ENCODE assay signal across 24 mouse cellular contexts in the genomic region with DNA sequence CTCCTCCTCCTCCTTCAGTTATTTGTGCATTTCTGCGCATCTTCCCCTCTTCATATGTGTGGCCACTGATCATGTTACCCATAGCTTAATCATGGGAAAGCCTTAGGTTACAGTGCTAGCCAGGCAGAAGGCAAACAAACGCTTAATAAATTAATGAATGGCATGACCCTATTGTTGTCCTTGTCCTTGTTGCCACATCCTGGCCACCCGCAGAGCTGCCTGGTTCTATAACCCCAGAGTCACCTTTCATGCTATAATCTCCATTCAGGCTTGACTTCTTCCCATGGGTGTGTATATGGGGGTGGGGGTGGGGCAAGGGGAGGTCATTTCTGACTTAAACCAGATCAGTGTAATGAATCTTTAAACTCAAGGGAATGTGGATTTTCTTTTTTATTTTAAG. TPM values are rescaled to one million over a fixed set of nuclear protein-coding genes. Genes with fewer than 3 reads are reported as not detected.
A peak's percentile ranks its signal among the peaks of the same experiment; 100 is the strongest.
DNase-seq lines count a peak whose midpoint lies in the region; ATAC-seq and TF ChIP-seq lines count a peak whose summit lies in the region.
"Had no signal": no experiment of that assay in that cellular context is flagged by ENCODE, and none has a peak within 500 bp of the region (broad histone marks: within the 10 kb centered on the region; RNA-seq: fewer than 3 reads in every experiment).

No protein-coding gene starts in this region.

- H3K4me2 ChIP-seq in hindbrain, embryonic 12.5 days (replicated peaks): no peak overlapping the region
- no peak overlapping the region for H3K4me2 ChIP-seq in hindbrain, embryonic 14.5 days (replicated peaks)
- H3K4me2 ChIP-seq in kidney, postnatal 0 days (ENCODE audit: low read length): no peak overlapping the region
- H3K4me2 ChIP-seq: embryonic facial prominence, embryonic 12.5 days; forebrain, embryonic 13.5 days; hindbrain, embryonic 15.5 days; liver, embryonic 13.5 days; midbrain, embryonic 13.5 days had no signal

- no peak overlapping the region for H3K9ac ChIP-seq in hindbrain, embryonic 12.5 days
- H3K9ac ChIP-seq in hindbrain, embryonic 14.5 days: no peak overlapping the region
- 0 out of 2 replicates have a peak overlapping the region, but pooled peaks have one; percentile 13 for H3K9ac ChIP-seq in kidney, postnatal 0 days (ENCODE audit: low read depth, low read length)
- H3K9ac ChIP-seq: embryonic facial prominence, embryonic 12.5 days; forebrain, embryonic 13.5 days; hindbrain, embryonic 15.5 days; liver, embryonic 13.5 days; midbrain, embryonic 13.5 days had no signal

- peaks cover 78% of the 10 kb centered on the region for H3K4me1 ChIP-seq in heart, embryonic 10.5 days
- H3K4me1 ChIP-seq in hindbrain, embryonic 12.5 days: peaks cover 13% of the 10 kb centered on the region
- 0 out of 2 replicates have a peak, but pooled peaks cover 6% of the 10 kb centered on the region for H3K4me1 ChIP-seq in hindbrain, embryonic 14.5 days (replicated peaks; ENCODE audit: control insufficient read depth, insufficient read depth, low read length)
- peaks cover 55% of the 10 kb centered on the region for H3K4me1 ChIP-seq in kidney, postnatal 0 days (replicated peaks; ENCODE audit: insufficient read depth, low read length)
- H3K4me1 ChIP-seq: forebrain, embryonic 13.5 days; hindbrain, embryonic 15.5 days had no signal

- DNase-seq in heart, embryonic 10.5 days (ENCODE audit: low spot score): no peak
- DNase-seq in heart, postnatal 36 days: no peak
- no peak for DNase-seq in hindbrain, embryonic 14.5 days (ENCODE audit: low spot score)
- DNase-seq in kidney, postnatal 0 days (ENCODE audit: low spot score): peak; percentile 80
- no peak for DNase-seq in kidney, postnatal 14 days
- no peak for DNase-seq in spleen, postnatal 14 days (ENCODE audit: low spot score in 2 of 2)
- DNase-seq: adrenal gland, postnatal 14 days; B cell, adult 2 months; cerebellum, adult 8-10 months; cerebellum, postnatal 36 days; gastrocnemius, adult 2 months; layer of hippocampus, adult 9-11 months; liver, embryonic 13.5 days; lung, adult 2 months; thymus, adult 18-20 months; thymus, postnatal 36 days had no signal

- TF ChIP-seq CTCF in kidney, postnatal 0 days (IDR thresholded peaks at IDR 0.05; ENCODE audit: low read depth): no peak

- peaks cover 14% of the 10 kb centered on the region; the same call in 1 of the 2 replicates for H3K36me3 ChIP-seq in heart, embryonic 10.5 days
- no peaks in the 10 kb centered on the region for H3K36me3 ChIP-seq in hindbrain, embryonic 12.5 days
- no peaks in the 10 kb centered on the region for H3K36me3 ChIP-seq in hindbrain, embryonic 14.5 days (replicated peaks; ENCODE audit: control insufficient read depth, insufficient read depth)
- H3K36me3 ChIP-seq in kidney, postnatal 0 days (ENCODE audit: insufficient read depth, low read length): no peaks in the 10 kb centered on the region
- H3K36me3 ChIP-seq: embryonic facial prominence, embryonic 12.5 days; hindbrain, embryonic 15.5 days; liver, embryonic 13.5 days; midbrain, embryonic 13.5 days had no signal

- ATAC-seq in hindbrain, embryonic 12.5 days (ENCODE audit: low FRiP score): no peak
- no peak for ATAC-seq in hindbrain, embryonic 14.5 days (ENCODE audit: low FRiP score)
- ATAC-seq in kidney, postnatal 0 days (replicated peaks; ENCODE audit: low FRiP score, low read depth): peak; percentile 86
- ATAC-seq: forebrain, embryonic 13.5 days; midbrain, embryonic 13.5 days had no signal

- intact Hi-C loops in heart, postnatal 36 days (cut with DNase I): no loop called here

- 69% methylated on average over 3 of the region's 3 CpGs for WGBS in heart, embryonic 10.5 days
- 39% methylated on average over 3 of the region's 3 CpGs for WGBS in hindbrain, embryonic 12.5 days
- WGBS in hindbrain, embryonic 14.5 days: 41% methylated on average over 3 of the region's 3 CpGs
- 17% methylated on average over 3 of the region's 3 CpGs for WGBS in kidney, postnatal 0 days

- H3K27ac ChIP-seq in heart, embryonic 10.5 days: peak overlapping the region; percentile 62
- H3K27ac ChIP-seq in hindbrain, embryonic 12.5 days: peak overlapping the region; percentile 23; the same call in 1 of the 2 replicates
- H3K27ac ChIP-seq in hindbrain, embryonic 14.5 days: no peak overlapping the region
- peak overlapping the region; percentile 68 for H3K27ac ChIP-seq in kidney, postnatal 0 days
- H3K27ac ChIP-seq: embryonic facial prominence, embryonic 12.5 days; forebrain, embryonic 13.5 days; gastrocnemius, adult 2 months; hindbrain, embryonic 15.5 days; liver, embryonic 13.5 days; midbrain, embryonic 13.5 days had no signal

- no peaks in the 10 kb centered on the region for H3K9me3 ChIP-seq in heart, embryonic 10.5 days
- H3K9me3 ChIP-seq in hindbrain, embryonic 12.5 days (replicated peaks): no peaks in the 10 kb centered on the region
- no peaks in the 10 kb centered on the region for H3K9me3 ChIP-seq in hindbrain, embryonic 14.5 days (ENCODE audit: control insufficient read depth, low read length)
- no peaks in the 10 kb centered on the region for H3K9me3 ChIP-seq in kidney, postnatal 0 days (replicated peaks; ENCODE audit: low read length)
- H3K9me3 ChIP-seq: embryonic facial prominence, embryonic 12.5 days; forebrain, embryonic 13.5 days; hindbrain, embryonic 15.5 days; liver, embryonic 13.5 days; midbrain, embryonic 13.5 days had no signal

- no peak overlapping the region for H3K4me3 ChIP-seq in heart, embryonic 10.5 days
- H3K4me3 ChIP-seq in hindbrain, embryonic 12.5 days: no peak overlapping the region
- no peak overlapping the region for H3K4me3 ChIP-seq in hindbrain, embryonic 14.5 days (replicated peaks; ENCODE audit: low read length)
- no peak overlapping the region for H3K4me3 ChIP-seq in kidney, postnatal 0 days (replicated peaks; ENCODE audit: low read depth, low read length)
- H3K4me3 ChIP-seq: embryonic facial prominence, embryonic 12.5 days; forebrain, embryonic 13.5 days; gastrocnemius, adult 2 months; hindbrain, embryonic 15.5 days; liver, embryonic 13.5 days; megakaryocyte, embryonic 14.5 days; midbrain, embryonic 13.5 days had no signal

- no peaks in the 10 kb centered on the region for H3K27me3 ChIP-seq in heart, embryonic 10.5 days (ENCODE audit: insufficient read depth, poor library complexity, severe bottlenecking)
- no peaks in the 10 kb centered on the region for H3K27me3 ChIP-seq in hindbrain, embryonic 12.5 days
- no peaks in the 10 kb centered on the region for H3K27me3 ChIP-seq in hindbrain, embryonic 14.5 days (ENCODE audit: control insufficient read depth, insufficient read depth, low read length)
- no peaks in the 10 kb centered on the region for H3K27me3 ChIP-seq in kidney, postnatal 0 days (ENCODE audit: insufficient read depth, low read length)
- H3K27me3 ChIP-seq: CH12.LX; embryonic facial prominence, embryonic 12.5 days; forebrain, embryonic 13.5 days; hindbrain, embryonic 15.5 days; liver, embryonic 13.5 days; megakaryocyte, embryonic 14.5 days; midbrain, embryonic 13.5 days had no signal

RNA-seq across cellular contexts. Expression of gene Creb3l2, which starts 37.6 kb away (rescaled TPM):
- 33.5 and 36.3 TPM in 2 replicates for polyA plus RNA-seq in heart, embryonic 10.5 days (2016; fragmentation: Nextera tagmentation; extraction: Ambion mirVana)
- total RNA-seq in heart, postnatal 36 days (2021): 10 to 100 TPM; 21.5 to 22.6 TPM
- 14.9 and 16.7 TPM in 2 replicates for polyA plus RNA-seq in hindbrain, embryonic 12.5 days (2016; fragmentation: Nextera tagmentation; extraction: Ambion mirVana)
- 5.0 and 5.5 TPM in 2 replicates for polyA plus RNA-seq in hindbrain, embryonic 14.5 days (2014; fragmentation: Nextera tagmentation; extraction: Ambion mirVana)
- 20.8 and 23.3 TPM in 2 replicates for polyA plus RNA-seq in kidney, postnatal 0 days (2015; fragmentation: Nextera tagmentation; extraction: Ambion mirVana)
- total RNA-seq: MEL had no signal
